Mouse (Mus musculus): ENCODE measurements around the gene Gstm5. TPM values are rescaled to one million over a fixed set of nuclear protein-coding genes. Genes with fewer than 3 reads are reported as not detected.

Gene Gstm5
- polyA plus RNA-seq, 1 experiment from 2014 or later = 172 TPM

GRCm38 (mm10) chr3:107932128-107932527 is 36.5 kb downstream of the Gstm5 start:
- H3K4me1 ChIP-seq (replicated peaks; ENCODE audit: control insufficient read depth, insufficient read depth, low read length) = no peaks in the 10 kb centered on the region
- no peaks in the 10 kb centered on the region for H3K9me3 ChIP-seq (ENCODE audit: control insufficient read depth)
- no peak overlapping the region for H3K9ac ChIP-seq (ENCODE audit: low read depth, low read length)
- ATAC-seq = peak; percentile 71
- no peak overlapping the region for H3K27ac ChIP-seq (ENCODE audit: low read depth, low read length)
- no peaks in the 10 kb centered on the region for H3K36me3 ChIP-seq (ENCODE audit: control insufficient read depth, insufficient read depth)
- H3K27me3 ChIP-seq (replicated peaks; ENCODE audit: control insufficient read depth, insufficient read depth, low read length) = no peaks in the 10 kb centered on the region
- TF ChIP-seq CTCF (IDR thresholded peaks at IDR 0.05; ENCODE audit: low read depth) = no peak
- H3K4me3 ChIP-seq (ENCODE audit: low read depth, low read length) = no peak overlapping the region
- WGBS = 44% methylated on average over 6 of the region's 6 CpGs
- peak overlapping the region; percentile 65; the same call in 1 of the 2 replicates for H3K4me2 ChIP-seq (replicated peaks; ENCODE audit: low read depth)

GRCm38 (mm10) chr3:107935268-107935667 is 39.6 kb downstream of the Gstm5 start:
- Histone ChIP-seq H3K9me3 (ENCODE audit: control insufficient read depth) (no peaks in the 10 kb centered on the region), H3K9ac (ENCODE audit: low read depth, low read length) (no peak overlapping the region), H3K36me3 (ENCODE audit: control insufficient read depth, insufficient read depth) (no peaks in the 10 kb centered on the region), H3K27ac (ENCODE audit: low read depth, low read length) (no peak overlapping the region), H3K4me3 (ENCODE audit: low read depth, low read length) (no peak overlapping the region), H3K4me2 (replicated peaks; ENCODE audit: low read depth) (no peak overlapping the region), H3K4me1 (replicated peaks; ENCODE audit: control insufficient read depth, insufficient read depth, low read length) (no peaks in the 10 kb centered on the region), H3K27me3 (replicated peaks; ENCODE audit: control insufficient read depth, insufficient read depth, low read length) (no peaks in the 10 kb centered on the region)
- no peak for TF ChIP-seq CTCF (IDR thresholded peaks at IDR 0.05; ENCODE audit: low read depth)
- 80% methylated on average over 3 of the region's 3 CpGs for WGBS
- ATAC-seq = no peak

- WGBS = 33% methylated on average over 3 of the region's 3 CpGs
- H3K9me3 ChIP-seq (ENCODE audit: control insufficient read depth) = no peaks in the 10 kb centered on the region
Observed at GRCm38 (mm10) chr3:107935888-107936287, 40.3 kb downstream of the Gstm5 start.

GRCm38 (mm10) chr3:107939403-107939802 is 43.8 kb downstream of the Gstm5 start:
- H3K27me3 ChIP-seq (replicated peaks; ENCODE audit: control insufficient read depth, insufficient read depth, low read length) = no peaks in the 10 kb centered on the region
- no peaks in the 10 kb centered on the region for H3K4me1 ChIP-seq (replicated peaks; ENCODE audit: control insufficient read depth, insufficient read depth, low read length)
- no peak overlapping the region for H3K9ac ChIP-seq (ENCODE audit: low read depth, low read length)
- WGBS = 44% methylated on average over 3 of the region's 3 CpGs
- no peaks in the 10 kb centered on the region for H3K36me3 ChIP-seq (ENCODE audit: control insufficient read depth, insufficient read depth)
- peak; percentile 91 for TF ChIP-seq CTCF (IDR thresholded peaks at IDR 0.05; ENCODE audit: low read depth)
- no peak overlapping the region for H3K27ac ChIP-seq (ENCODE audit: low read depth, low read length)
- H3K4me3 ChIP-seq (ENCODE audit: low read depth, low read length) = no peak overlapping the region
- H3K9me3 ChIP-seq (ENCODE audit: control insufficient read depth) = no peaks in the 10 kb centered on the region
- peak; percentile 46 for ATAC-seq
- no peak overlapping the region for H3K4me2 ChIP-seq (replicated peaks; ENCODE audit: low read depth)

More at GRCm38 (mm10) chr3:107935888-107936287, 40.3 kb downstream of the Gstm5 start:
- Histone ChIP-seq H3K4me2 (replicated peaks; ENCODE audit: low read depth) (no peak overlapping the region), H3K9ac (ENCODE audit: low read depth, low read length) (no peak overlapping the region), H3K27me3 (replicated peaks; ENCODE audit: control insufficient read depth, insufficient read depth, low read length) (no peaks in the 10 kb centered on the region), H3K27ac (ENCODE audit: low read depth, low read length) (no peak overlapping the region), H3K4me3 (ENCODE audit: low read depth, low read length) (no peak overlapping the region), H3K4me1 (replicated peaks; ENCODE audit: control insufficient read depth, insufficient read depth, low read length) (no peaks in the 10 kb centered on the region), H3K36me3 (ENCODE audit: control insufficient read depth, insufficient read depth) (no peaks in the 10 kb centered on the region)
- ATAC-seq = no peak
- TF ChIP-seq CTCF (IDR thresholded peaks at IDR 0.05; ENCODE audit: low read depth) = no peak

GRCm38 (mm10) chr3:107939830-107940229 is 44.2 kb downstream of the Gstm5 start:
- no peak overlapping the region for H3K4me2 ChIP-seq (replicated peaks; ENCODE audit: low read depth)
- ATAC-seq = no peak

GRCm38 (mm10) chr3:107940524-107940923 is 44.9 kb downstream of the Gstm5 start:
- WGBS = 76% methylated on average over 7 of the region's 7 CpGs
- TF ChIP-seq CTCF (IDR thresholded peaks at IDR 0.05; ENCODE audit: low read depth) = no peak
- H3K9ac ChIP-seq (ENCODE audit: low read depth, low read length) = no peak overlapping the region
- H3K4me1 ChIP-seq (replicated peaks; ENCODE audit: control insufficient read depth, insufficient read depth, low read length) = no peaks in the 10 kb centered on the region
- no peaks in the 10 kb centered on the region for H3K9me3 ChIP-seq (ENCODE audit: control insufficient read depth)
- no peak overlapping the region for H3K4me3 ChIP-seq (ENCODE audit: low read depth, low read length)
- no peak overlapping the region for H3K4me2 ChIP-seq (replicated peaks; ENCODE audit: low read depth)
- no peak for ATAC-seq
- H3K36me3 ChIP-seq (ENCODE audit: control insufficient read depth, insufficient read depth) = no peaks in the 10 kb centered on the region
- H3K27ac ChIP-seq (ENCODE audit: low read depth, low read length) = no peak overlapping the region
- H3K27me3 ChIP-seq (replicated peaks; ENCODE audit: control insufficient read depth, insufficient read depth, low read length) = no peaks in the 10 kb centered on the region

More at GRCm38 (mm10) chr3:107939830-107940229, 44.2 kb downstream of the Gstm5 start:
- no peak overlapping the region for H3K27ac ChIP-seq (ENCODE audit: low read depth, low read length)
- H3K9ac ChIP-seq (ENCODE audit: low read depth, low read length) = no peak overlapping the region
- H3K4me1 ChIP-seq (replicated peaks; ENCODE audit: control insufficient read depth, insufficient read depth, low read length) = no peaks in the 10 kb centered on the region
- WGBS = 81% methylated on average over 4 of the region's 4 CpGs
- no peak overlapping the region for H3K4me3 ChIP-seq (ENCODE audit: low read depth, low read length)
- no peaks in the 10 kb centered on the region for H3K27me3 ChIP-seq (replicated peaks; ENCODE audit: control insufficient read depth, insufficient read depth, low read length)
- no peak for TF ChIP-seq CTCF (IDR thresholded peaks at IDR 0.05; ENCODE audit: low read depth)
- H3K36me3 ChIP-seq (ENCODE audit: control insufficient read depth, insufficient read depth) = no peaks in the 10 kb centered on the region
- H3K9me3 ChIP-seq (ENCODE audit: control insufficient read depth) = no peaks in the 10 kb centered on the region

- H3K4me3 ChIP-seq (ENCODE audit: low read depth, low read length) = no peak overlapping the region
- H3K9ac ChIP-seq (ENCODE audit: low read depth, low read length) = no peak overlapping the region
- H3K9me3 ChIP-seq (ENCODE audit: control insufficient read depth) = no peaks in the 10 kb centered on the region
- no peak for ATAC-seq
- 81% methylated on average over 4 of the region's 4 CpGs for WGBS
- H3K36me3 ChIP-seq (ENCODE audit: control insufficient read depth, insufficient read depth) = no peaks in the 10 kb centered on the region
- no peaks in the 10 kb centered on the region for H3K27me3 ChIP-seq (replicated peaks; ENCODE audit: control insufficient read depth, insufficient read depth, low read length)
- H3K4me1 ChIP-seq (replicated peaks; ENCODE audit: control insufficient read depth, insufficient read depth, low read length) = no peaks in the 10 kb centered on the region
- no peak for TF ChIP-seq CTCF (IDR thresholded peaks at IDR 0.05; ENCODE audit: low read depth)
- no peak overlapping the region for H3K27ac ChIP-seq (ENCODE audit: low read depth, low read length)
- H3K4me2 ChIP-seq (replicated peaks; ENCODE audit: low read depth) = no peak overlapping the region
Observed at GRCm38 (mm10) chr3:107941261-107941660, 45.6 kb downstream of the Gstm5 start.
